Mouse (Mus musculus): ENCODE data around the gene Mrfap1. TPM values are rescaled to one million over a fixed set of nuclear protein-coding genes. Genes with fewer than 3 reads are reported as not detected.
"Not testable (repeated sequence)": the region's sequence is repeated elsewhere in the genome, so short reads cannot be mapped to it uniquely, and the experiment has no call there.

Mrfap1 gene
- total RNA-seq (2014; rRNA removed; ENCODE audit: low replicate concordance) (222 and 245 TPM in 2 replicates), polyA plus RNA-seq (2015; fragmentation: Nextera tagmentation; extraction: Ambion mirVana) (247 and 260 TPM in 2 replicates)

DNA sequence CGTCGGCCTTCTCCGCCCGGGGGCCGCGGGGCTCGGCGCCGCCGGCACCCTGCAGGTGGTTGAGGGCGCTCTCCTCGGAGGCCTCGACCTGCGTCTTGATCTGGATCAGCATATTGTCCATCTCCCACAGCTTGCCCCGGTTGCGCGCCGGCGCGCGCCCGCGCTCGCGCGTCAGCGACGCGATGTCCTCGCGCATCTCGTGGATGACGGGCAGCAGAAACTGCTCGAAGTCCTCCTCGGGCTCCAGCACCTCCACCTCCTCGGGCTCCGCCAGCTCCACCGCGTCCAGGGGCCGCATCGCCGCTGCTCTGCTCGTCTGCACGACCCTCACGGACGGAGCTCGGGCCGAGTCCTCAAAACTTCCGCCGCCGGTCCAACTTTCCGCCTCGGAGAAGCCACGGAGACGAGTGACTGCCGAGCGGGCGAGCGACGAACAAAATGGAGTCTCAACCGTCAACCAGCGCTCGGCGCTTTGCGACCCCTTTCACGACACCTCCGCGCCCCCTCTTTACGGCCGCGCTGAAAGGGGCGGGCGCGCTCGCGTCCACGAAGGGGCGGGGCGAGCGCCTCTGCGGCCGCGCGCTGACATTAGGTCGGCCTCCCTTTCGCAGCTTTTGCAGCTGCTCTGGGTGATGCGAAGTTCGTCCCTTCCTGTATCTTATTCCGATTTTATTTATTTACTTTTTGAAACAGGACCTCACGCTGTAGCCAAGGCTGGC is at the start of gene Mrfap1:
Gene Mrfap1, minus strand, starts transcription at position 477 of the 719 bp plus-strand sequence.
- H3K4me1 ChIP-seq (ENCODE audit: control insufficient read depth, insufficient read depth); H3K9me3 ChIP-seq (replicated peaks; ENCODE audit: control insufficient read depth, low read length); H3K36me3 ChIP-seq (replicated peaks; ENCODE audit: control insufficient read depth, insufficient read depth, low read length); H3K27me3 ChIP-seq (ENCODE audit: control insufficient read depth, insufficient read depth, low read length): not testable (repeated sequence)
- H3K4me3 ChIP-seq (ENCODE audit: low read depth, low read length): peak within 1 kb of the TSS; percentile 73
- WGBS: under 1% methylated on average over 90 of the region's 90 CpGs
- H3K4me2 ChIP-seq (ENCODE audit: low read depth, low read length): peak within 1 kb of the TSS; percentile 73
- H3K9ac ChIP-seq (replicated peaks; ENCODE audit: low read depth, low read length): peak within 1 kb of the TSS; percentile 66
- peak within 1 kb of the TSS; percentile 97 for H3K27ac ChIP-seq (ENCODE audit: low read depth)
- ATAC-seq (ENCODE audit: insufficient read depth, low read depth): peak; percentile 81
- peak; percentile 94 for DNase-seq (ENCODE audit: low spot score)

DNA sequence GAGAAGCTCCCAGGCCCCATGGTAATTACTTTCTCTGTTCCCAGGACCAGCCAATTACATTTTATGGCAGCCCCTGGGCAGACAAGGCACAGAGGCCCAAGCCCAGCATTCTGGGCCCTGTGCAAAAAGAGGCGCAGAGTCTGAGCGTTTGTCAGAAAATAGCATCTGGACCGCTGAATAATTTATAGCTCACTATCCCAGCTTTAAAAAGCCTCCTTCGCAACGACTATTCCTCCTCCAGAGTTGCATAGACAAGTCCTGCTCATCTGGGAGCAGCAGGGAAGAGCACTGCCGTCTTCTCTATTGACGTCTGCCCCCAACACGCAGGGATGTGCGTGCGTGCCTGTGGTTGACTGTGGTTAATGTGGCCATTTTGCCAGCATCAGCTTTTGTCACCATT is 47.9 kb upstream of the Mrfap1 start:
- ATAC-seq (ENCODE audit: insufficient read depth, low read depth): no peak
- Histone ChIP-seq H3K4me1 (ENCODE audit: control insufficient read depth, insufficient read depth) (no peaks in the 10 kb centered on the region), H3K36me3 (replicated peaks; ENCODE audit: control insufficient read depth, insufficient read depth, low read length) (no peaks in the 10 kb centered on the region), H3K27ac (ENCODE audit: low read depth) (no peak overlapping the region), H3K9ac (replicated peaks; ENCODE audit: low read depth, low read length) (no peak overlapping the region), H3K4me2 (ENCODE audit: low read depth, low read length) (no peak overlapping the region), H3K4me3 (ENCODE audit: low read depth, low read length) (no peak overlapping the region), H3K9me3 (replicated peaks; ENCODE audit: control insufficient read depth, low read length) (no peaks in the 10 kb centered on the region), H3K27me3 (ENCODE audit: control insufficient read depth, insufficient read depth, low read length) (no peaks in the 10 kb centered on the region)
- no peak for TF ChIP-seq CTCF (IDR thresholded peaks at IDR 0.05; ENCODE audit: low read depth)
- no peak for DNase-seq (ENCODE audit: low spot score)
- WGBS: 82% methylated on average over 10 of the region's 10 CpGs

DNA sequence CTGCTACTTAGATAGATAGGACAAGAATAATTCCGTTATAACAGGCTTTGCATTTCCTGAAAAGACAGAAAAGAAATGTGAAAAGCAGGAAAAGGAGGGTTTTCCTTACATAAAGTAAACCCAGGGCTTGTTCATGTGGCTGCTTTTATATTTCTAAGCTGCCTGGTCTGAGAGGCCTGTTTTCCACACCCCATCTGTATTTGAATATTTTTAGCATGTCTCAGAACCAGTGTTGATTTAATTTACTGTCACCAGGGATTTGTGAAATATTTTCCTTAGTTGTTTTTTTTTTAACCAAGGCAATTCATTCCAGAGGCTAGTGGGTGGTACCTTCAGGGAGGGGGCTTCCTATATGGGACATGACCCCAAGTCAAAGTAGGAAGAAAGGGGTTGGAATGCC is 45.1 kb upstream of the Mrfap1 start:
- H3K36me3 ChIP-seq (replicated peaks; ENCODE audit: control insufficient read depth, insufficient read depth, low read length): no peaks in the 10 kb centered on the region

DNA sequence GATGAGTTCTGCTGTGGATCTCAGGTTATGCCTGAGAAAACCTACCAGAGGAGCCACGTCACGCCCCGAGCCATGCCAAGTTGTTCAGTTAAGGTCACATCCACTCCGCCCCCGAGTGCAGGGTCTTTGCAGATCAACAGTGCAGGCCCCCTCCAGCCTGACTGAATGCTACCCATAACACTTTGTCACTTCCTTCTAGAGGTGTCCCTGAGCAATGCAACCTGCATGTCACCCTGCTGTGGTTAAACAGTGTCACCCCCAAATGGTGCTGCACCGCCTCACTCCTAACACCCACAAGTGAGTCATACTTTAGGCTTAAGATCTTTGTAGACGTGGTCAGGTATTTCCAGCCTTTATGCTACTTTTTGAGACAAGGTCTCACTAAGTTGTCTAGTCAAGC is 43.5 kb upstream of the Mrfap1 start:
- 67% methylated on average over 7 of the region's 7 CpGs for WGBS
- no peaks in the 10 kb centered on the region for H3K27me3 ChIP-seq (ENCODE audit: control insufficient read depth, insufficient read depth, low read length)
- no peaks in the 10 kb centered on the region for H3K36me3 ChIP-seq (replicated peaks; ENCODE audit: control insufficient read depth, insufficient read depth, low read length)
- H3K4me3 ChIP-seq (ENCODE audit: low read depth, low read length): no peak overlapping the region
- no peak overlapping the region for H3K27ac ChIP-seq (ENCODE audit: low read depth)
- no peaks in the 10 kb centered on the region for H3K9me3 ChIP-seq (replicated peaks; ENCODE audit: control insufficient read depth, low read length)
- H3K4me2 ChIP-seq (ENCODE audit: low read depth, low read length): no peak overlapping the region
- no peak for DNase-seq (ENCODE audit: low spot score)
- no peak for ATAC-seq (ENCODE audit: insufficient read depth, low read depth)
- TF ChIP-seq CTCF (IDR thresholded peaks at IDR 0.05; ENCODE audit: low read depth) (no peak), EP300 (IDR thresholded peaks at IDR 0.05; ENCODE audit: low read depth) (no peak)
- no peaks in the 10 kb centered on the region for H3K4me1 ChIP-seq (ENCODE audit: control insufficient read depth, insufficient read depth)
- H3K9ac ChIP-seq (replicated peaks; ENCODE audit: low read depth, low read length): no peak overlapping the region

More for the DNA sequence above, 45.1 kb upstream of the Mrfap1 start:
- TF ChIP-seq CTCF (IDR thresholded peaks at IDR 0.05; ENCODE audit: low read depth) (no peak), EP300 (IDR thresholded peaks at IDR 0.05; ENCODE audit: low read depth) (no peak)
- Histone ChIP-seq H3K27me3 (ENCODE audit: control insufficient read depth, insufficient read depth, low read length) (no peaks in the 10 kb centered on the region), H3K9me3 (replicated peaks; ENCODE audit: control insufficient read depth, low read length) (no peaks in the 10 kb centered on the region), H3K4me2 (ENCODE audit: low read depth, low read length) (no peak overlapping the region), H3K4me1 (ENCODE audit: control insufficient read depth, insufficient read depth) (no peaks in the 10 kb centered on the region), H3K4me3 (ENCODE audit: low read depth, low read length) (no peak overlapping the region), H3K9ac (replicated peaks; ENCODE audit: low read depth, low read length) (no peak overlapping the region), H3K27ac (ENCODE audit: low read depth) (no peak overlapping the region)
- WGBS: 34% methylated on average over 1 of the region's 1 CpGs
- DNase-seq (ENCODE audit: low spot score) (no peak), ATAC-seq (ENCODE audit: insufficient read depth, low read depth) (no peak)

DNA sequence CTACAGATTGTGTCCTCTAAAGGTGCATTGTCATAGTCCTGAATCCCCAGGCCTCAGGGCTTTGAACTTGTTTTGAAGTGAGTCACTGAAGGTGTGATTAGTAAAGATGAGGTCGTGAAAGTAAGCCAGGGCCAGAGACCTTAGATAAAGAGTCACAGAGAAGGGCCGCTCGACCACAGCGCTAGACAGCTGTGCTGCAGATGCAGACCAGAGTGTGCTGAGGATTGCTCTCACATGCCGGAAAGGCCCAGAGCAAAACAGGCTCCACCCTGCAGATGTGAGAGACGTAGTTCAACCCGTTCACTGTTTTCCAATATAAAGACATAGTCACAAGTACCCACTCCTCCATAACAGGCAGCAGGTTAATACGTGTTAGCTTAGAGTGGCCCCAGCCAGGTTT is 43.0 kb upstream of the Mrfap1 start:
- ATAC-seq (ENCODE audit: insufficient read depth, low read depth): no peak
- no peaks in the 10 kb centered on the region for H3K27me3 ChIP-seq (ENCODE audit: control insufficient read depth, insufficient read depth, low read length)
- no peaks in the 10 kb centered on the region for H3K36me3 ChIP-seq (replicated peaks; ENCODE audit: control insufficient read depth, insufficient read depth, low read length)
- H3K4me1 ChIP-seq (ENCODE audit: control insufficient read depth, insufficient read depth): no peaks in the 10 kb centered on the region
- 44% methylated on average over 8 of the region's 8 CpGs for WGBS
- H3K27ac ChIP-seq (ENCODE audit: low read depth): no peak overlapping the region
- no peaks in the 10 kb centered on the region for H3K9me3 ChIP-seq (replicated peaks; ENCODE audit: control insufficient read depth, low read length)
- no peak for DNase-seq (ENCODE audit: low spot score)
- TF ChIP-seq CTCF (IDR thresholded peaks at IDR 0.05; ENCODE audit: low read depth) (no peak), EP300 (IDR thresholded peaks at IDR 0.05; ENCODE audit: low read depth) (no peak)
- H3K9ac ChIP-seq (replicated peaks; ENCODE audit: low read depth, low read length): no peak overlapping the region
- no peak overlapping the region for H3K4me2 ChIP-seq (ENCODE audit: low read depth, low read length)
- H3K4me3 ChIP-seq (ENCODE audit: low read depth, low read length): no peak overlapping the region

DNA sequence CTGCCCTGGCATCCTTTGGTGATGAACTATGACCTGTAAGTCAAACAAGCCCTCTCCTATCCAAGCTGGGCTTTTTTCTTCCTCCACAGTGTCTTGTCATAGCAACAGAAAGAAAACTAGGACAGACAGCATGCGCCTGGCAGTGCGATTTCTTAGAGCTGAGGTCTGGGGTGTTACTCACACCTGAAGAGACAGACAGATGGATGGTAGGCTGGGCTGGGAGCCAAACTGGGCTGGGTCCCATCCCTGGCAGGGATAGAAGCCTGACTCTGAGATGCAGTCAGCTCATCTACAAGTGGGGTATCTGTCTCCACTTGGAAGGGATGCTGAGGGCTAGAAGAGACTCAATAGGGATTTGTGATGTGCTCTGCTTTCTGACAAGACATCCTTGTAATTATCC is 42.5 kb upstream of the Mrfap1 start:
- Histone ChIP-seq H3K27ac (ENCODE audit: low read depth) (no peak overlapping the region), H3K9ac (replicated peaks; ENCODE audit: low read depth, low read length) (no peak overlapping the region), H3K4me2 (ENCODE audit: low read depth, low read length) (no peak overlapping the region), H3K4me1 (ENCODE audit: control insufficient read depth, insufficient read depth) (no peaks in the 10 kb centered on the region), H3K4me3 (ENCODE audit: low read depth, low read length) (no peak overlapping the region), H3K9me3 (replicated peaks; ENCODE audit: control insufficient read depth, low read length) (no peaks in the 10 kb centered on the region), H3K36me3 (replicated peaks; ENCODE audit: control insufficient read depth, insufficient read depth, low read length) (no peaks in the 10 kb centered on the region), H3K27me3 (ENCODE audit: control insufficient read depth, insufficient read depth, low read length) (no peaks in the 10 kb centered on the region)
- ATAC-seq (ENCODE audit: insufficient read depth, low read depth) (no peak), DNase-seq (ENCODE audit: low spot score) (no peak)
- 70% methylated on average over 2 of the region's 2 CpGs for WGBS
- TF ChIP-seq EP300 (IDR thresholded peaks at IDR 0.05; ENCODE audit: low read depth) (no peak), CTCF (IDR thresholded peaks at IDR 0.05; ENCODE audit: low read depth) (no peak)

Measured in heart, postnatal 0 days (tissue).